Mouse (Mus musculus) liver, embryonic 12.5 days (tissue): ENCODE measurements around the gene Zfp524. TPM values are rescaled to one million over a fixed set of nuclear protein-coding genes. Genes with fewer than 3 reads are reported as not detected.

ENCODE experiments used
- ATAC-seq: fragments of 200-750 bp; cut with Nextera tagmentation; 2 replicates; pipeline ENCODE4 v1.8.0; 2017; ENCODE audit warnings: moderate number of reproducible peaks, mild to moderate bottlenecking, moderate library complexity
- H3K27ac ChIP-seq: fragments of 300-500 bp; sonication (generic); 2 replicates; pipeline ENCODE4 v1.5.1; 2016; ENCODE audit warnings: mild to moderate bottlenecking
- H3K27me3 ChIP-seq: fragments of 300-500 bp; sonication (generic); replicated peaks from 2 replicates; pipeline ENCODE4 v1.6.1; 2016; ENCODE audit warnings: mild to moderate bottlenecking, moderate library complexity
- H3K36me3 ChIP-seq: fragments of 300-500 bp; sonication (generic); 2 replicates; pipeline ENCODE4 v1.6.1; 2016; ENCODE audit warnings: mild to moderate bottlenecking, moderate library complexity
- H3K4me1 ChIP-seq: fragments of 300-500 bp; sonication (generic); 2 replicates; pipeline ENCODE4 v1.6.1; 2016
- H3K4me2 ChIP-seq: fragments of 300-500 bp; sonication (generic); 2 replicates; pipeline ENCODE4 v1.6.1; 2016; ENCODE audit warnings: mild to moderate bottlenecking, moderate library complexity
- H3K4me3 ChIP-seq: fragments of 300-500 bp; sonication (generic); 2 replicates; pipeline ENCODE4 v1.5.1; 2016; ENCODE audit warnings: mild to moderate bottlenecking, moderate library complexity
- H3K9ac ChIP-seq: fragments of 300-500 bp; sonication (generic); 2 replicates; pipeline ENCODE4 v1.6.1; 2016; ENCODE audit warnings: mild to moderate bottlenecking, moderate library complexity
- H3K9me3 ChIP-seq: fragments of 300-500 bp; sonication (generic); replicated peaks from 2 replicates; pipeline ENCODE4 v1.6.1; 2016; ENCODE audit warnings: mild to moderate bottlenecking, moderate library complexity
- WGBS: fragments of 180-500 bp; shearing (Covaris S2); methylation state at CpG from one replicate; pipeline ENCODE4 v1.1.7; 2016; ENCODE audit not compliant: insufficient replicate concordance; 5-methylcytosine and 5-hydroxymethylcytosine counted together
- polyA plus RNA-seq: library from polyadenylated mRNA; unstranded; fragments of >200 nt; fragmentation: Nextera tagmentation; extraction: Ambion mirVana; gene quantifications from 2 replicates; pipeline ENCODE4 v1.2.1, GENCODE M21; 2016

Gene Zfp524
- polyA plus RNA-seq = 11.5 and 11.7 TPM in 2 replicates

DNA sequence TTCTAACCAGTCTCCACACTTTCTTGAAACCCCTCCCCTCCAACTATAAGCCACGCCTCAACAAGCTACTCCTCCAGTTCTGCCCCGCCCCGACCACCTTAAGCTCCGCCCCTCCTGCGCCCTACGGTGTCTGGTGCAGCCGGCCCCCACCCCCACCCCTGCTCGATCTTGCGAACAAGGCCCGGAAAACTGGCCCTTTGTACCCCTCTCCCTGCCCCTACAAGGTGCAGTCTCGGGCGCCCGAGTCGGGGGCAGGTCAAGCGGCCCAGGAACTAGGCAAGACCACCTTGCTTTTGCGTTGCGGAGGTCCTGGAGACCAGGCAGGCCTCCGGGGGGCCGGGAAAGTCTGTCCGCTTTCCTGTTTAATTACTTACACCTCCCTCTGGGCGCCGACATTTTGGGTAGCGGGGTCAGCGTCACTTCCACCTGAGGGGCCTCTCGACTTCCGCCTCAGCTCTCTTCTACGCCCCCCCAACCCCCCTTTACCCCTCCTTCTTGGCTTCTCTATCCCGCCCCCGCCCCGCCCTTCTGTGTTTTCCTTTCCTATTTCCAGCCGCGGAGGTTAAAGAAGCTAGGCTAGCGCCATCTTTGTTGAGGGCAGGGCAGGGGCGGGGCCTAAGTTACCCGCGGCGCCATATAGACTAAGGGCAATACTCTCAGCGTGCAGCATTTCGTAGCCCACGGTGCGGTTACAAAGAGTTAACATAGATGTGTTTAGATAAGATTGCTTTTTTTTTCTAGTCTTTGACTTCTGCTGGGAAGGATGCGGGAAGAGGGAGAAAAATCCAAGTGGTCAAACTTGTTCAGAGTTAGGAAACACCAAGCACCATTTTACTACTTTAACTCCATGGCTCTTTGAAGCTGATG lies at the start of gene Zfp524, which contains the start of gene Fiz1:
TSS of gene Zfp524 (plus strand) at position 165 of the 867 bp plus-strand sequence.
TSS of gene Fiz1 (minus strand) at position 447 of the 867 bp plus-strand sequence.
- ATAC-seq = peak; percentile 77
- peak within 1 kb of the TSS; percentile 97 for H3K27ac ChIP-seq
- H3K9ac ChIP-seq = peak within 1 kb of the TSS; percentile 85
- peak within 1 kb of the TSS; percentile 78 for H3K4me3 ChIP-seq
- peak within 1 kb of the TSS; percentile 85 for H3K4me2 ChIP-seq
- H3K36me3 ChIP-seq = peaks cover 58% of the 10 kb centered on the region
- no peaks in the 10 kb centered on the region for H3K27me3 ChIP-seq
- H3K4me1 ChIP-seq = peaks cover 32% of the 10 kb centered on the region
- 0 out of 2 replicates have a peak, but pooled peaks cover 5% of the 10 kb centered on the region for H3K9me3 ChIP-seq
- under 1% methylated on average over 41 of the region's 42 CpGs for WGBS

DNA sequence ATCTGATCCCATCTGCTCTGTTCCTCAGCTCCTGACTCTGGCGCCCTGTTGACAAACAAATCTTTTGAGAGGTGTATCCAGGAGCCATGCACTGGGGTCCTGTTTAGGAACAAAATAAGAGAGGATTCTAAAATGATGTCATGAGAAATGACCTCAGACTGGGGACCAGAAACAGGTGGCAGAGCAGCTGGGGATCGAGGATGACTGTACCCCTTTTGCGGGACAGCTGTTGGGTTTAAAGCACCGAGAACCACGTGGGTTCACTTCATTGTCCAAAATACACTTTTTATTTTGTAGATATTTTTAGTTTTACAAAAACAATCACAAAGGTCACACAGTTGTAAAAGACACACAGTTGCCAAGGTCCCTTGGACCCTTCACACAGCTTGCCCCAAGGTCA lies 49.2 kb upstream of the Zfp524 start:
- WGBS = 69% methylated on average over 5 of the region's 5 CpGs
- no peaks in the 10 kb centered on the region for H3K36me3 ChIP-seq
- ATAC-seq = no peak
- H3K9me3 ChIP-seq = no peaks in the 10 kb centered on the region
- H3K27ac ChIP-seq = no peak overlapping the region
- no peak overlapping the region for H3K9ac ChIP-seq
- H3K4me2 ChIP-seq = no peak overlapping the region
- H3K4me1 ChIP-seq = no peaks in the 10 kb centered on the region
- peaks cover 10% of the 10 kb centered on the region for H3K27me3 ChIP-seq
- H3K4me3 ChIP-seq = no peak overlapping the region

DNA sequence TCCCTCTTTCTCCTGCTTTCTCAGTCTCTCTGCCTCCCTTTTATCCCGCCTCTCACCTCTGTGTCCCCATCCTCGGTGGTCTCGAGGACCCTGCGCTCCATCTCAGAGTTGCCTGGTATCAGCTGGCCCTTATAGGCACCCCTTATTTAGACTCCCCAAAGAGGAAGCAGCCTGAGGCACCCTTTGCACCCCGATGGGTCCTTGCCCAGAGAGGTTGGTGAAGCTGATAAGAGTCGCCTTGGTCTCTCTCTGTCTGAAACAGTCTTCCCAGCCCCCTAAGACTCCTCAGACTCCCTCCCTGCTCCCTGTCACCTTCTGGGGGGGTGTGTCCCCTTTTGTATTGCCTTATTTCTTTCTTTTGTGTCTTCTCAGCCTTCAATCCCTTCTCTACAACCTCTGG lies 43.1 kb upstream of the Zfp524 start, which contains the start of gene Sbk3:
TSS of gene Sbk3 (minus strand) at position 101 of the 400 bp plus-strand sequence.
- no peaks in the 10 kb centered on the region for H3K4me1 ChIP-seq

DNA sequence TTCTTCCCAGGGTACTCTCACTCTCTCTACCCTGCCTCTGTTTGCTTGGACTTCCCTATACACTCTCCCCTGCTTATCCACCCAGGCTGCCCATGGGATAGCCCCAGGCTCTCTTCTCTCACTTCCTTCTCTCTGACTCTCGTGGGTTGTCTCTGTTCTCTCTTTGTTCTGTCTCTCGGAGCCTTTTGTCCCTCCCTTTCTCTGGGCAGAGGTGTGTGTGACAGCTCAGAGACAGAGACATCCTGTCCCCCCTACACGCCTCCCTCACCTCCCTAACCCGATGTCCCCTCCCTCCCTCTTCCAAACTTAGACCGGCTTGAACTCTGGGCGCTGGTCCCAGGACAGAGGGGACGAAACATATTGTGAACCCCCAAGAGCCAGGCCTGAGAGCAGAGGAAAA lies 42.5 kb upstream of the Zfp524 start:
- Histone ChIP-seq H3K27me3 (peaks cover 14% of the 10 kb centered on the region), H3K9me3 (no peaks in the 10 kb centered on the region), H3K27ac (no peak overlapping the region), H3K4me3 (no peak overlapping the region), H3K9ac (no peak overlapping the region), H3K36me3 (no peaks in the 10 kb centered on the region), H3K4me2 (no peak overlapping the region), H3K4me1 (no peaks in the 10 kb centered on the region)
- 33% methylated on average over 7 of the region's 7 CpGs for WGBS
- no peak for ATAC-seq

More for the DNA sequence above, 43.1 kb upstream of the Zfp524 start, which contains the start of gene Sbk3:
- 31% methylated on average over 6 of the region's 6 CpGs for WGBS
- H3K9me3 ChIP-seq = no peaks in the 10 kb centered on the region
- H3K27ac ChIP-seq = no peak within 1 kb of the TSS
- ATAC-seq = no peak
- no peaks in the 10 kb centered on the region for H3K36me3 ChIP-seq
- H3K27me3 ChIP-seq = peaks cover 14% of the 10 kb centered on the region
- H3K9ac ChIP-seq = no peak within 1 kb of the TSS
- H3K4me3 ChIP-seq = no peak within 1 kb of the TSS
- no peak within 1 kb of the TSS for H3K4me2 ChIP-seq

GRCm38 (mm10) chr7:4972321-4973047 lies 41.7 kb upstream of the Zfp524 start:
- H3K27ac ChIP-seq = no peak overlapping the region

GRCm38 (mm10) chr7:4975455-4975854 lies 38.8 kb upstream of the Zfp524 start:
- Histone ChIP-seq H3K4me1 (no peaks in the 10 kb centered on the region), H3K36me3 (no peaks in the 10 kb centered on the region), H3K9ac (no peak overlapping the region), H3K4me2 (no peak overlapping the region), H3K27ac (no peak overlapping the region), H3K9me3 (peaks cover 4% of the 10 kb centered on the region; the same call in 1 of the 2 replicates), H3K4me3 (no peak overlapping the region), H3K27me3 (peaks cover 14% of the 10 kb centered on the region)
- ATAC-seq = peak; percentile 44; the same call in 1 of the 2 replicates
- WGBS = 29% methylated on average over 4 of the region's 4 CpGs

More at GRCm38 (mm10) chr7:4972321-4973047, 41.7 kb upstream of the Zfp524 start:
- H3K9me3 ChIP-seq = peaks cover 4% of the 10 kb centered on the region; the same call in 1 of the 2 replicates
- 49% methylated on average over 18 of the region's 18 CpGs for WGBS
- no peak for ATAC-seq
- H3K4me3 ChIP-seq = no peak overlapping the region
- no peaks in the 10 kb centered on the region for H3K36me3 ChIP-seq
- no peaks in the 10 kb centered on the region for H3K4me1 ChIP-seq
- H3K9ac ChIP-seq = no peak overlapping the region
- H3K27me3 ChIP-seq = peaks cover 14% of the 10 kb centered on the region
- no peak overlapping the region for H3K4me2 ChIP-seq

DNA sequence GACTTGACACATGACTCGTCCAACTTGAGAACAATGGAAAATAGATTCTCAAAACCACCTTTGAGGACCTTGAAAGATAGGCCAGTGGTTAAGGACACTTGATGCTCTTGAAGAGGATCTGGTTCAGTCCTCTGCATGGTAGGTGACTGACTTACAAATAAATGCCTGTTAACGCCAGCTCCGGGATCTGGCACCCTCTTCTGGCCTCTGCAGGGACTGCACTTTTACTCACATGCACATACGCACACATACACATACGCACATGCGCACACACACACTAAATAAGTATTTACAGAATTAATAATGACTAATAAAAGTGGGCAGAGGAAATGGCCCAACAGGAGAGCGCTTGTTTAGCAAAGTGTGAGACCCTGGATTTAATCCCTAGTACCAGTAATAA lies 37.4 kb upstream of the Zfp524 start:
- Histone ChIP-seq H3K4me1 (no peaks in the 10 kb centered on the region), H3K27me3 (peaks cover 10% of the 10 kb centered on the region), H3K27ac (no peak overlapping the region), H3K36me3 (no peaks in the 10 kb centered on the region), H3K9ac (no peak overlapping the region), H3K4me3 (no peak overlapping the region), H3K4me2 (no peak overlapping the region), H3K9me3 (peaks cover 4% of the 10 kb centered on the region; the same call in 1 of the 2 replicates)
- WGBS = 77% methylated on average over 7 of the region's 7 CpGs
- no peak for ATAC-seq

- Histone ChIP-seq H3K4me2 (no peak overlapping the region), H3K27me3 (peaks cover 25% of the 10 kb centered on the region), H3K9me3 (no peaks in the 10 kb centered on the region), H3K27ac (no peak overlapping the region), H3K36me3 (peaks cover 11% of the 10 kb centered on the region), H3K4me3 (no peak overlapping the region), H3K4me1 (no peaks in the 10 kb centered on the region), H3K9ac (no peak overlapping the region)
- WGBS = 43% methylated on average over 2 of the region's 2 CpGs
- no peak for ATAC-seq
Measured at GRCm38 (mm10) chr7:4988250-4988649, 26.0 kb upstream of the Zfp524 start.

- Histone ChIP-seq H3K9ac (no peak overlapping the region), H3K27me3 (peaks cover 63% of the 10 kb centered on the region), H3K4me1 (no peaks in the 10 kb centered on the region), H3K4me2 (no peak overlapping the region), H3K9me3 (no peaks in the 10 kb centered on the region), H3K4me3 (no peak overlapping the region), H3K36me3 (peaks cover 17% of the 10 kb centered on the region), H3K27ac (no peak overlapping the region)
- 22% methylated on average over 55 of the region's 55 CpGs for WGBS
- ATAC-seq = no peak
Measured at GRCm38 (mm10) chr7:4993347-4993998, 20.7 kb upstream of the Zfp524 start.

GRCm38 (mm10) chr7:4993999-4994788 lies 20.0 kb upstream of the Zfp524 start:
- no peaks in the 10 kb centered on the region for H3K4me1 ChIP-seq
- H3K27me3 ChIP-seq = peaks cover 63% of the 10 kb centered on the region
- peaks cover 17% of the 10 kb centered on the region for H3K36me3 ChIP-seq
- no peak overlapping the region for H3K9ac ChIP-seq
- no peak overlapping the region for H3K27ac ChIP-seq
- no peak for ATAC-seq
- H3K4me2 ChIP-seq = 0 out of 2 replicates have a peak overlapping the region, but pooled peaks have one; percentile 3
- no peaks in the 10 kb centered on the region for H3K9me3 ChIP-seq
- WGBS = 31% methylated on average over 59 of the region's 59 CpGs
- no peak overlapping the region for H3K4me3 ChIP-seq
